Mouse (Mus musculus): ENCODE results near the gene Ndufs6. TPM values are rescaled to one million over a fixed set of nuclear protein-coding genes. Genes with fewer than 3 reads are reported as not detected.
A peak's percentile ranks its signal among the peaks of the same experiment; 100 is the strongest.

The Ndufs6 gene
- polyA plus RNA-seq, 1 experiment: 198 TPM

- DNase-seq (ENCODE audit: low read depth): no peak
- TF ChIP-seq CTCF (IDR thresholded peaks at IDR 0.05; ENCODE audit: borderline replicate concordance, extremely low read depth, insufficient read depth, insufficient read length) (no peak), POLR2A (IDR thresholded peaks at IDR 0.05; ENCODE audit: borderline replicate concordance, extremely low read depth, insufficient read depth, insufficient read length, poor library complexity, severe bottlenecking) (no peak)
Observed at GRCm38 (mm10) chr13:73272794-73273282, 55.5 kb downstream of the Ndufs6 start.

DNA sequence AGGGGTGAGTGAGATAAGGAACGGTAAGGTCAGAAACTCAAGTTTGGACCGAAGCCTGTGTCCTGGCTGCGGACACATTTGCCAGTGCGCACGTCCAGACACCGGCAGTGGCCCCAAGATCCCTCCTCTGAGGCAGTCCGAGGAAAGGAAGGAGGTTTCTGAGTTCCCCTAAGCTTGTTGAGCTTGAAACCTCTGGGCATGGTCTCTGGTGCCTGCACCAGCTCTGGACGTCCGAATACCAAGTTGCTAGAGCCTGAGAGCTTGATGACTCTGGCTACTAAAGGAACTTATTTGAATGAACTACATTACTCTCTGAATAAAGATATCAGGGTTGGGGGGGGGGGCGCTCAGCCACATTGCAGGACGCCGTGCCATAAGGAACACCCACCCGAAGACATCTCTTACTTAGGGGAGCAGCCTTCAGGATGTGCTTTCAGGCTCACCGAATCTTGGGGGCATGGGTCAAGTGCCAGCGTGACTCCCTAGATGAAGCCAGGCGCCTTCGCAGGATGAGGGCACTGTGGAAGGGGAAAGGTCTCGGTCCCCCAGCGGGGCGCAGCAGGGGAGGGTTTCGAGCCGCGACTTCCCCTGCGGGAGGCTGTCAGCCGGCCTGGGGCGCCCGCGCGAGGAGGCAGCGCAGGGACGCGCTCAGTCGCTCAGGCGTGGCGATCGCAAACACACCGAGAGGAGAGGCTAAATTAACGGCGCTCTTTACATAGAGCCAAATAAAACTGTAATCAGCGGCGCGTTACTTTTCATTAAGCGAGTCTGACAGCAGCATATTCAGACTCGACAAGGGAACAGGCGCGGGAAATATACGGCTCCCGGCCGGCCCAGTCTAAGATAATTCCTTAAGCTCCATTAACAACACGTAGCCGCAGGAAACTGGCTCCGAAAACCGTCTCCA is 56.8 kb downstream of the Ndufs6 start:
- peak; percentile 68 for DNase-seq (ENCODE audit: low read depth)
- no peak for TF ChIP-seq POLR2A (IDR thresholded peaks at IDR 0.05; ENCODE audit: borderline replicate concordance, extremely low read depth, insufficient read depth, insufficient read length, poor library complexity, severe bottlenecking)
- TF ChIP-seq CTCF (IDR thresholded peaks at IDR 0.05; ENCODE audit: borderline replicate concordance, extremely low read depth, insufficient read depth, insufficient read length): no peak

- peak; percentile 27 for DNase-seq (ENCODE audit: low read depth)
- no peak for TF ChIP-seq POLR2A (IDR thresholded peaks at IDR 0.05; ENCODE audit: borderline replicate concordance, extremely low read depth, insufficient read depth, insufficient read length, poor library complexity, severe bottlenecking)
Observed at GRCm38 (mm10) chr13:73270451-73271081, 57.8 kb downstream of the Ndufs6 start.

DNA sequence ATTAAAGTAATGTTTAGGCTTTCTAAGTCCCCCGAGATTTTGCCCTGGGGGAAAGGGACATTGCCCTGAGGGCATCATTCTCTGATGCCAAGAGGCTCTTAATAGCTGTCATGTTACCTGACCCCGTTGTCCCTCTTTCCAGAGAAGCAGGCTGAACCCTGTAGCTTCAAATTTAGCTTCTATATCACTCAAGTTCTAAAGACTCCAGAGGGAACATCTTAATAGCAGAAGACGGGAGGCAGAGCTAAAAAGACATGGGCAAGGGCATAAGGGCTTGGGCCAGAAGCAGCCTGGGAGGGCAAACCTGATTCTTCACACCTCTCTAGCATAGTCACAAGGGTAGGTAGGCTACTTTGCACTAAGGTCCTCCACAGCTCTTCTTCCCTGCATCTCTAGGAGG is 58.5 kb downstream of the Ndufs6 start:
- TF ChIP-seq CTCF (IDR thresholded peaks at IDR 0.05; ENCODE audit: borderline replicate concordance, extremely low read depth, insufficient read depth, insufficient read length): no peak
- no peak for TF ChIP-seq POLR2A (IDR thresholded peaks at IDR 0.05; ENCODE audit: borderline replicate concordance, extremely low read depth, insufficient read depth, insufficient read length, poor library complexity, severe bottlenecking)

More for the DNA sequence above, 58.5 kb downstream of the Ndufs6 start:
- no peak for DNase-seq (ENCODE audit: low read depth)

Other genes starting within 250 kb of the Ndufs6 start
- gene Irx4, start 68.1 kb downstream of the Ndufs6 start, polyA plus RNA-seq (2012; rRNA removed): 0.90 and 4.7 TPM in 2 replicates
- 58.7 and 91.7 TPM in 2 replicates for gene Mrpl36, start within 50 bp of the Ndufs6 start, polyA plus RNA-seq (2012; rRNA removed)
- gene Lpcat1, start 138.7 kb upstream of the Ndufs6 start, polyA plus RNA-seq (2012; rRNA removed): 91.4 and 99.1 TPM in 2 replicates
- gene Slc6a3, start 208.2 kb upstream of the Ndufs6 start, polyA plus RNA-seq (2012; rRNA removed): 2.4 and 2.7 TPM in 2 replicates

Data from brain, embryonic 14.5 days (tissue).